Mouse (Mus musculus) midbrain, embryonic 11.5 days (tissue): ENCODE results near the gene Mras. TPM values are rescaled to one million over a fixed set of nuclear protein-coding genes. Genes with fewer than 3 reads are reported as not detected.

Experiments
- ATAC-seq: fragments of 200-750 bp; cut with Nextera tagmentation; 2 replicates; pipeline ENCODE4 v1.8.0; 2017; ENCODE audit warnings: moderate TSS enrichment, moderate library complexity; ENCODE audit not compliant: low FRiP score
- DNase-seq: peaks from one replicate; pipeline ENCODE4 v3.0.0; 2015; ENCODE audit warnings: low spot score; ENCODE audit errors: missing footprints
- H3K27ac ChIP-seq: fragments of 300-500 bp; sonication (generic); 2 replicates; pipeline ENCODE4 v1.5.1; 2014; ENCODE audit warnings: low read depth, low read length
- H3K27me3 ChIP-seq: fragments of 300-500 bp; sonication (generic); 2 replicates; pipeline ENCODE4 v1.6.1; 2014; ENCODE audit warnings: mild to moderate bottlenecking, low read length, moderate library complexity, mixed read lengths; ENCODE audit not compliant: control insufficient read depth, insufficient read depth
- H3K36me3 ChIP-seq: fragments of 300-500 bp; sonication (generic); 2 replicates; pipeline ENCODE4 v1.6.1; 2014; ENCODE audit warnings: mild to moderate bottlenecking, low read length, moderate library complexity, mixed read lengths; ENCODE audit not compliant: control insufficient read depth, insufficient read depth
- H3K4me1 ChIP-seq: fragments of 300-500 bp; sonication (generic); 2 replicates; pipeline ENCODE4 v1.6.1; 2014; ENCODE audit warnings: low read length; ENCODE audit not compliant: control insufficient read depth, insufficient read depth
- H3K4me2 ChIP-seq: fragments of 300-500 bp; sonication (generic); 2 replicates; pipeline ENCODE4 v1.6.1; 2014; ENCODE audit warnings: mild to moderate bottlenecking, moderate library complexity
- H3K4me3 ChIP-seq: fragments of 300-500 bp; sonication (generic); 2 replicates; pipeline ENCODE4 v1.5.1; 2014; ENCODE audit warnings: low read depth, low read length
- H3K9ac ChIP-seq: fragments of 300-500 bp; sonication (generic); 2 replicates; pipeline ENCODE4 v1.6.1; 2014; ENCODE audit warnings: low read length
- H3K9me3 ChIP-seq: fragments of 300-500 bp; sonication (generic); 2 replicates; pipeline ENCODE4 v1.6.1; 2016; ENCODE audit warnings: low read length; ENCODE audit not compliant: control insufficient read depth
- WGBS: fragments of 180-500 bp; shearing (Covaris S2); extraction: QIAGEN DNeasy Blood & Tissue Kit; methylation state at CpG from one replicate; pipeline ENCODE4 v1.1.7; 2014; 5-methylcytosine and 5-hydroxymethylcytosine counted together
- polyA plus RNA-seq: library from polyadenylated mRNA; unstranded; fragments of >200 nt; fragmentation: Nextera tagmentation; extraction: Ambion mirVana; gene quantifications from 2 replicates; pipeline ENCODE4 v1.2.1, GENCODE M21; 2014

Gene Mras
- polyA plus RNA-seq, 1 experiment from 2014 or later: 15.0 TPM

DNA sequence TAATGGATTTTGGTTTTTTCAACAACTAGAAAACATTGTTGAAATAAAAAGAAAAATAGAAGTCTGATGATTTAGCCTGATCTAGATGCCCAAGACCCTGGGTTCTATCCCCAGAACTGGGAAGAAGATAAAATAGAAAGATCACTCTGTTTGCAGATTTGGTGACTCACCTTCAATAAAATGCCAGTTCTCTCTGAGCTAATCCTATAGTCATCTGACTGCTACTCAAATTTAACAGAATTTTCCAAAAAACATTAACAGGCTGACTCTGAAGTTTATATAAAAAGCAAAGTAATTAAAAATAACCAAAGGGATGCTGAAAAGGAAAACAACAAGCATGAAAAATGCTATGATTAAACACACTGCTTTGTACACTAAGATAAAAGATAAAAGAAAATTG, 9.1 kb upstream of the Mras start:
- Histone ChIP-seq H3K4me3 (no peak overlapping the region), H3K4me2 (no peak overlapping the region), H3K4me1 (no peaks in the 10 kb centered on the region), H3K27ac (no peak overlapping the region), H3K27me3 (no peaks in the 10 kb centered on the region), H3K9ac (no peak overlapping the region), H3K36me3 (no peaks in the 10 kb centered on the region), H3K9me3 (no peaks in the 10 kb centered on the region)
- no peak for DNase-seq
- no peak for ATAC-seq

DNA sequence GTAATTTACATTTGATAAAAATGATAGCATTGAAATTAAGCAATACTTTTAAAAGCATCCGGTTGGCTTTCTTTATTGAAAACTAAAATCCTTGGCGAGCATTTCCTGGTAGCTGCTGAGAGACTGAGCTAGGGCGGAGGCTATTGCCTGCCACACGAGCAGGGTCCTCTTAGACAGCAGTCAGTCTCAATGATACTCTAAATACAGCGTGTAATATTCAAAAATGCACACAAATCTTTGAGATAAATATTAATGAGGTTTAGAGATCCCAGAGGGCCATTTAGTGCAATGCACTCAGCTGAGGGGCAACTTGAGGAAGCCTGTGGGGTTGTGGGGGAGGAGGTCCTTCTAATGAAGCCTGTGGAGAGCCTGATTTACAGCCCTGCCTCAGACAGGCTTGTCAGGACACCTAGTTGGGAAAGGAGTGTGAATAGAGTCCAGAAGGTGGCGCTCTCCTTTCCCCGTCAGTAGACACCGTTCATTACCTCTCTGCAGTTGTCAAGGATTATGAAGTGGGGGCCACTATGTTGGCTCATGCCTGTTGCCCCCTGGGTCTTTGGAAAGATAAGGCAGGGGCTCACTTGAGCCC, 7.5 kb upstream of the Mras start:
- ATAC-seq (peak; percentile 52; the same call in 1 of the 2 replicates), DNase-seq (peak; percentile 87)
- Histone ChIP-seq H3K9me3 (no peaks in the 10 kb centered on the region), H3K4me3 (no peak overlapping the region), H3K27ac (no peak overlapping the region), H3K36me3 (no peaks in the 10 kb centered on the region), H3K27me3 (no peaks in the 10 kb centered on the region), H3K4me2 (no peak overlapping the region), H3K9ac (no peak overlapping the region), H3K4me1 (no peaks in the 10 kb centered on the region)
- 39% methylated on average over 8 of the region's 8 CpGs for WGBS

DNA sequence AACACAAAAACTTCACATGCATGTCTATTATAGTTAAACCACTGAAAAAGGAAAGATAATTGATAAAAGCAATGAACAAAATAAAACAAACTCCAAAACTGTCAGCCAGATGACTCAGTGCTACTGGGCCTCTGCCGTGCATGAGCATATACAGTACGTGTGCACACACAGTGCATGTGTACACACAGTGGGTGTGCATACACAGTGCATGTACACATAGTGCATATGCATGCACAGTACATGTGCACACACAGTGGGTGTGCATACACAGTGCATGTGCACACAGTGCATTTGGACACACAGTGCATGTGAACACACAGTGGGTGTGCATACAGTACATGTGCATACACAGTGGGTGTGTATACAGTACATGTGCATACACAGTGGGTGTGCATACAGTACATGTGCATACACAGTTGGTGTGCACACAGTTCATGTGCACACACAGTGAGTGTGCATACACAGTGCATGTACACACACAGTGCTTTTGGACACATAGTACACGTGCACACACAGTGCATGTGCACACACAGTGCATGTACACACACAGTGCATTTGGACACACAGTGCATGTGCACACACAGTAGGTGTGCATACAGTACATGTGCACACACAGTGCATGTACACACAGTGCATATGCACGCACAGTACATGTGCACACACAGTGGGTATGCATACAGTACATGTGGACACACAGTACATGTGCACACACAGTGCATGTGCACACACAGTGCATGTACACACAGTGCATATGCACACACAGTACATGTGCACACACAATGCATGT, 4.7 kb upstream of the Mras start:
- Histone ChIP-seq H3K27me3 (peaks cover 13% of the 10 kb centered on the region), H3K4me1 (peaks cover 3% of the 10 kb centered on the region; the same call in 1 of the 2 replicates), H3K27ac (no peak overlapping the region), H3K9ac (no peak overlapping the region), H3K36me3 (no peaks in the 10 kb centered on the region), H3K9me3 (no peaks in the 10 kb centered on the region), H3K4me3 (no peak overlapping the region), H3K4me2 (no peak overlapping the region)
- 91% methylated on average over 4 of the region's 4 CpGs for WGBS
- no peak for DNase-seq
- ATAC-seq: no peak

DNA sequence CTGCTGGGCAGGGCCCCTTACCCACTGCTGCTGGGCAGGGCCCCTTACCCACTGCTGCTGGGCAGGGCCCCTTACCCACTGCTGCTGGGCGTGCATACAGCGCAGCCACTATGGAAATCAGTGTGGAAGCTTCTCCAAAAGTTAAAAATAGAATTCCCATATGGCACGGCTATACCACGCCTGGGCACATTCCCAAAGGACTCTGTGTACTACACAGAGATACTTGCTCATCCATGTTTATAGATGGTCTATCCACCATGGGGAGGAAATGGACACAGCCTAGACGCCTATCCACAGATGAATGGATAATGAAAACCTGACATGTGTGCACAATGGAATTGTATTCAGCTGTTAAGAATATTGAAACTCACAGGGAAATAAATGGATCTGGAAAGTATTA, 3.8 kb upstream of the Mras start:
- H3K4me1 ChIP-seq: peaks cover 3% of the 10 kb centered on the region; the same call in 1 of the 2 replicates
- H3K9ac ChIP-seq: no peak overlapping the region
- no peaks in the 10 kb centered on the region for H3K36me3 ChIP-seq
- no peak overlapping the region for H3K4me2 ChIP-seq
- no peak for DNase-seq
- H3K27me3 ChIP-seq: peaks cover 13% of the 10 kb centered on the region
- ATAC-seq: no peak
- WGBS: 87% methylated on average over 5 of the region's 5 CpGs
- no peak overlapping the region for H3K4me3 ChIP-seq
- no peaks in the 10 kb centered on the region for H3K9me3 ChIP-seq
- no peak overlapping the region for H3K27ac ChIP-seq

DNA sequence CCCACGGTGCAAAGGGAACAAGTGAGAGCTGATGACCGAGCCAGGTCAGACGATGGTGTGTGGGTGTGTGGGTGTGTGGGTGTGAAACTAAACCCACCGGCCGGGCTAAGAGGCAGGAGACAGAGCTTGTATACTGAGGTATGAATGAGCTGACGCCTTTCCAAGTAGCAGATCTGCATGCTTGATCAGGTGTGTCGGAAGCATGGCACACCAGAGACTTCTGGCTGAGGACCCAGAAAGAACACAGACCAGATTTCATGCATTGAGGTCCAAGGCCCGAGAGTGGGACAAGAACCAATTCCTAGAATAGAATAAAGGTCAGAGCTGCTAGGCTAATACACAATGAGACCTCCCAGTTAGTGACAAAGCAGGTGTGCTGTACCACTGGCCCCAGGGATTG, 1.9 kb upstream of the Mras start:
- Histone ChIP-seq H3K4me1 (peaks cover 6% of the 10 kb centered on the region; the same call in 1 of the 2 replicates), H3K27me3 (peaks cover 13% of the 10 kb centered on the region), H3K27ac (no peak overlapping the region), H3K4me3 (no peak overlapping the region), H3K9me3 (no peaks in the 10 kb centered on the region), H3K36me3 (no peaks in the 10 kb centered on the region), H3K4me2 (no peak overlapping the region), H3K9ac (no peak overlapping the region)
- DNase-seq (no peak), ATAC-seq (no peak)
- WGBS: 83% methylated on average over 8 of the region's 8 CpGs

DNA sequence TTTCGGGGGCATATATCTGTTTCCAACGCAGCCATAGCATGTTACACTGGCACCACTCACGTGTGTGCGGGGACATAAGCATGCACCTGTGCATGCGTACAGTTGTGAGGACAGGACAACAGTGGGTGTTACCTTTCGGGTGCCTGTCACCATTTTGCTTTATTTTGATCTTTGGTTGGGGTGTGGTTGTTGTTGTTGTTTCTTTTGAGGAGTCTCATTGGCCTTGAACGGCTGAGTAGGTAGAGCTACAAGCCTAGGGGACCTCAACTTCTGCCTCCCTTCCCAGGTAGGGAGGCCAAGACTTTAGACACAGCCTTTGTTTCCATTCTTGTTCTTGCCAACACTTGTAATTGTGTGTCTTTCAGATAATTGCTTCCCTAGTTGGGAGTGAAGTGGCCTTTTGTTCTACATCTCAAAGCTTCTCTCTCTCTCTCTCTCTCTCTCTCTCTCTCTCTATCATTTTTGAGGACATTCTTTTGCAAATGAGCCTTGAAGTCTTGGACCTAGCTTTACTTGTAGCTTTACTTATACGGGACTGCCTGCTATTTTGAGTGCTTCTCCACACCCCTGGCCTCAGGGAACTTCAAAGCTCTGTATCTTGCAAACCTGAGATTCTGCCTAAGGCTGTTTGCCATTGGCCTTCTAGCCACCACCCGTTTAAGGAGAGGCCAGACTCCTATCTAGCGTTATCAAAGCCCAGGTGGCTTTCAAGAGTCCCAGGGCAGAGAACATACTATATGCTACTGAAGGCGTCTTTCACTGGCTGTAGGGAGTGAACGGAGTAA, 792 bp upstream of the Mras start:
- WGBS: 78% methylated on average over 12 of the region's 12 CpGs
- H3K27me3 ChIP-seq: peaks cover 13% of the 10 kb centered on the region
- no peak overlapping the region for H3K27ac ChIP-seq
- DNase-seq (peak; percentile 86), ATAC-seq (no peak)
- no peaks in the 10 kb centered on the region for H3K9me3 ChIP-seq
- H3K4me2 ChIP-seq: no peak overlapping the region
- H3K4me1 ChIP-seq: peaks cover 7% of the 10 kb centered on the region; the same call in 1 of the 2 replicates
- no peaks in the 10 kb centered on the region for H3K36me3 ChIP-seq
- no peak overlapping the region for H3K9ac ChIP-seq
- no peak overlapping the region for H3K4me3 ChIP-seq

DNA sequence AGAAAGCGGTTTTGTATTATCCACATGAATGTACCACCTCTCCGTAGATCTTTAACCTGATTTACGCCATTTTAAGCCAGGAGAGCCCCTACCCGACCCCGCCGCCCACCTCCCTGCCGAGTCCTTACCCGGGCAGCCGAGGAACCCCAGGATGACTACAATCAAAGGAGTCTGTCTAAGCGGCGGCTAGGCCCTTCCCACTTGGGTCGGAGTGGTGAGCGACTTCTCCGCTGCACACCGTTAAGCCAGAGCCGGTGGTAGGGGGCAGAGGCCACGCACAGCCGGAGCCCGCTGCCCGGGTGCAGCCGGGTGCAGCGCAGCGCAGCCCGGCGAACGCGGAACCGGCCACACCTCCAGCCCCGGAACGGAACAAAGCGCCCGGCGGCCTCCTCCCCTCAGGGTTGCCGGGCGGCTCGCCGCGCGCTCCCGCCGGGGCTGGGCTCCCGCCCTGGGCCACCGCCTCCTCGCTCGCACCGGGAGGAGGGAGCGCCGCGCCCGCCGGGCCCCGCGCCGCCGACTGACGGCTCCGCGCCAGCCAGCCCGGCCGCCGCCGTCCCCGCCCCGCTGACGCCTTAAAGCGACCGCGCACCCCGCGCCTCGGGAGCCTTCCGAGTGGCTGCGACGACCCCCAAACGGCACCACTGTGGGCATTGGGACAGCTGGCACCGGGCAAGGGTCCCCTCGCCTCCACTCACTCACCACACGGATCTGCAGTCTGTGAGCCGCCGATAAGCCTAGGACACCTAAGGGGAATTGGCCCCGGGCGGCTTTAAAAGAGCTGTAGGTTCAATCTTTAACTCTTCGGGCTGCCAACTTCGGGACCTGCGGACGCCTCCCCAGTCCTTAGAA, 775 bp downstream of the Mras start:
- Histone ChIP-seq H3K27ac (peak overlapping the region; percentile 45), H3K36me3 (no peaks in the 10 kb centered on the region), H3K9ac (peak overlapping the region; percentile 89), H3K4me2 (peak overlapping the region; percentile 89), H3K9me3 (no peaks in the 10 kb centered on the region), H3K4me1 (peaks cover 7% of the 10 kb centered on the region; the same call in 1 of the 2 replicates), H3K27me3 (peaks cover 13% of the 10 kb centered on the region), H3K4me3 (peak overlapping the region; percentile 77)
- under 1% methylated on average over 69 of the region's 86 CpGs for WGBS
- ATAC-seq: peak; percentile 81
- DNase-seq: peak; percentile 98

DNA sequence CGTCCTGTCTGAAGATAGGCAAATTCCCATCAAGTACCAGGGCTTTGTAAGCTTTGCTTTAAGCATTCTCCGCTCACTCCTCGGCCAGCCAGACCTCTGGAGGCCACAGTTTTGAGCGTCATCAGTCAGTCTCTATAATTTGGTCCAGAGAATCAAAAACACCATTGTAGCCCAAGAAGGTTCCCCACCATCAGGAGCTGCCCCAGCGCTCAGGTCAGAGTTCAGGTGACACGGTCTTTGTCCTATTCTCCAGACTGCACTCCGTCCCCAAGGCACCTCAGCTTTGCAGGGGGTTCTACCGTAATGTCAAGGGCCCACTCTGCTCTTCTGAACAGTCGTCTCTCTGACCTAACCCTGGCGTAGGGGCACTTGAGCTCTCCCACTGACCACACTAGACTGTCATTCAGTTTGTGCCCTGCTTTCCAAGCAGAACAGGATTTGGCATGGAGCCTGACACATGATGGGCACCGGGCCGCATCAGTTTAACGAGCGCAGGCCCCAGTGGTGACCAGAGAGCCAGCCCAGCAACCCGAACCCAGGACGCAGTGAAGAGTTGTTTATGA, 1.5 kb downstream of the Mras start:
- 16% methylated on average over 16 of the region's 16 CpGs for WGBS
- peak overlapping the region; percentile 89 for H3K9ac ChIP-seq
- no peaks in the 10 kb centered on the region for H3K36me3 ChIP-seq
- ATAC-seq: peak; percentile 62
- H3K4me1 ChIP-seq: peaks cover 7% of the 10 kb centered on the region; the same call in 1 of the 2 replicates
- H3K4me2 ChIP-seq: peak overlapping the region; percentile 89
- no peaks in the 10 kb centered on the region for H3K9me3 ChIP-seq
- H3K27ac ChIP-seq: no peak overlapping the region; the same call in 1 of the 2 replicates
- peak overlapping the region; percentile 77 for H3K4me3 ChIP-seq
- peaks cover 13% of the 10 kb centered on the region for H3K27me3 ChIP-seq
- no peak for DNase-seq
